Mouse (Mus musculus) kidney, adult 2 months (tissue): ENCODE data around the gene Derl2. TPM values are rescaled to one million over a fixed set of nuclear protein-coding genes. Genes with fewer than 3 reads are reported as not detected.

ENCODE experiments used
- DNase-seq: peaks from one replicate; pipeline ENCODE4 v3.0.0; 2021
- H3K27ac ChIP-seq: fragments of 200-500 bp; 2 replicates; pipeline ENCODE4 v1.5.1; 2012; ENCODE audit warnings: low read depth, low read length, control low read depth, inconsistent platforms; ENCODE audit not compliant: insufficient read depth
- H3K27me3 ChIP-seq: fragments of 200-500 bp; replicated peaks from 2 replicates; pipeline ENCODE4 v1.6.1; 2012; ENCODE audit warnings: mild to moderate bottlenecking, moderate library complexity, low read length, inconsistent platforms; ENCODE audit not compliant: control insufficient read depth, insufficient read depth
- H3K36me3 ChIP-seq: fragments of 200-500 bp; 2 replicates; pipeline ENCODE4 v1.6.1; 2012; ENCODE audit warnings: mild to moderate bottlenecking, moderate library complexity, low read length, inconsistent platforms; ENCODE audit not compliant: control insufficient read depth, insufficient read depth
- H3K4me1 ChIP-seq: fragments of 200-500 bp; 2 replicates; pipeline ENCODE4 v1.6.1; 2011; ENCODE audit warnings: low read length; ENCODE audit not compliant: control insufficient read depth, insufficient read depth
- H3K4me3 ChIP-seq: fragments of 200-500 bp; 2 replicates; pipeline ENCODE4 v1.5.1; 2011; ENCODE audit warnings: mild to moderate bottlenecking, low read depth, low read length, control low read depth; ENCODE audit not compliant: insufficient read depth
- CTCF ChIP-seq: fragments of 200-500 bp; conservative IDR thresholded peaks from 2 replicates; pipeline ENCODE4 v1.5.1; 2011; ENCODE audit warnings: low read depth, mild to moderate bottlenecking, control low read depth, low read length, moderate library complexity, mixed read lengths; ENCODE audit not compliant: insufficient read depth, insufficient read length
- POLR2A ChIP-seq: fragments of 200-500 bp; IDR thresholded peaks from one replicate; pipeline ENCODE4 v1.6.1; 2011; ENCODE audit warnings: low read depth, low read length, control low read depth
- WGBS: fragments of 180-500 bp; shearing (Covaris S2); methylation state at CpG from one replicate; pipeline ENCODE4 v1.1.7; 2018; 5-methylcytosine and 5-hydroxymethylcytosine counted together
- polyA plus RNA-seq: library from polyadenylated mRNA; depleted of rRNA; stranded (reverse); fragments of >200 nt; gene quantifications from 2 replicates; pipeline ENCODE4 v1.2.3, GENCODE M21; 2012

Derl2 gene
- polyA plus RNA-seq, 1 experiment, result 20.1 TPM

GRCm38 (mm10) chr11:70982030-70982429 lies 37.6 kb downstream of the Derl2 start:
- Histone ChIP-seq H3K36me3 (peaks cover 2% of the 10 kb centered on the region; the same call in 1 of the 2 replicates), H3K4me1 (peaks cover 3% of the 10 kb centered on the region; the same call in 1 of the 2 replicates), H3K4me3 (peak overlapping the region; percentile 98), H3K27me3 (no peaks in the 10 kb centered on the region), H3K27ac (no peak overlapping the region)
- no peak for DNase-seq
- TF ChIP-seq CTCF (no peak), POLR2A (no peak)
- 5% methylated on average over 12 of the region's 12 CpGs for WGBS

- no peak overlapping the region for H3K27ac ChIP-seq
- no peak for DNase-seq
- 90% methylated on average over 14 of the region's 14 CpGs for WGBS
- H3K4me3 ChIP-seq, result no peak overlapping the region
- TF ChIP-seq POLR2A (no peak), CTCF (no peak)
- no peaks in the 10 kb centered on the region for H3K27me3 ChIP-seq
- H3K36me3 ChIP-seq, result peaks cover 2% of the 10 kb centered on the region; the same call in 1 of the 2 replicates
- peaks cover 3% of the 10 kb centered on the region; the same call in 1 of the 2 replicates for H3K4me1 ChIP-seq
These were observed 38.7 kb downstream of the Derl2 start for GRCm38 (mm10) chr11:70980751-70981510.

GRCm38 (mm10) chr11:70980232-70980631 lies 39.4 kb downstream of the Derl2 start:
- TF ChIP-seq POLR2A (no peak), CTCF (no peak)
- H3K27ac ChIP-seq, result no peak overlapping the region

GRCm38 (mm10) chr11:70977293-70977692 lies 42.3 kb downstream of the Derl2 start:
- H3K27ac ChIP-seq, result no peak overlapping the region
- H3K4me3 ChIP-seq, result no peak overlapping the region
- H3K36me3 ChIP-seq, result peaks cover 2% of the 10 kb centered on the region; the same call in 1 of the 2 replicates
- H3K4me1 ChIP-seq, result no peaks in the 10 kb centered on the region; the same call in 1 of the 2 replicates
- 85% methylated on average over 6 of the region's 6 CpGs for WGBS
- DNase-seq, result no peak
- TF ChIP-seq POLR2A (no peak), CTCF (no peak)
- no peaks in the 10 kb centered on the region for H3K27me3 ChIP-seq

More at GRCm38 (mm10) chr11:70980232-70980631, 39.4 kb downstream of the Derl2 start:
- Histone ChIP-seq H3K4me3 (no peak overlapping the region), H3K27me3 (no peaks in the 10 kb centered on the region), H3K4me1 (peaks cover 3% of the 10 kb centered on the region; the same call in 1 of the 2 replicates), H3K36me3 (peaks cover 2% of the 10 kb centered on the region; the same call in 1 of the 2 replicates)
- no peak for DNase-seq
- WGBS, result 75% methylated on average over 6 of the region's 6 CpGs

GRCm38 (mm10) chr11:70975193-70975592 lies 44.4 kb downstream of the Derl2 start:
- Histone ChIP-seq H3K36me3 (peaks cover 2% of the 10 kb centered on the region; the same call in 1 of the 2 replicates), H3K4me3 (no peak overlapping the region), H3K27me3 (no peaks in the 10 kb centered on the region), H3K27ac (no peak overlapping the region), H3K4me1 (peaks cover 4% of the 10 kb centered on the region; the same call in 1 of the 2 replicates)
- WGBS, result 81% methylated on average over 2 of the region's 2 CpGs
- TF ChIP-seq POLR2A, result no peak
- TF ChIP-seq CTCF, result no peak
- DNase-seq, result no peak

GRCm38 (mm10) chr11:70973947-70974346 lies 45.7 kb downstream of the Derl2 start:
- no peak overlapping the region for H3K27ac ChIP-seq
- peaks cover 2% of the 10 kb centered on the region; the same call in 1 of the 2 replicates for H3K36me3 ChIP-seq
- H3K4me3 ChIP-seq, result no peak overlapping the region
- no peak for DNase-seq
- H3K27me3 ChIP-seq, result no peaks in the 10 kb centered on the region
- H3K4me1 ChIP-seq, result peaks cover 8% of the 10 kb centered on the region; the same call in 1 of the 2 replicates
- TF ChIP-seq CTCF (0 out of 2 replicates have a peak, but pooled peaks have one; percentile 22), POLR2A (no peak)
- WGBS, result 73% methylated on average over 4 of the region's 4 CpGs

- peak; percentile 61 for DNase-seq
- peaks cover 8% of the 10 kb centered on the region; the same call in 1 of the 2 replicates for H3K4me1 ChIP-seq
- H3K36me3 ChIP-seq, result no peaks in the 10 kb centered on the region; the same call in 1 of the 2 replicates
- WGBS, result 39% methylated on average over 1 of the region's 1 CpGs
- TF ChIP-seq POLR2A (no peak), CTCF (no peak)
- H3K27ac ChIP-seq, result peak overlapping the region; percentile 24; the same call in 1 of the 2 replicates
- H3K27me3 ChIP-seq, result no peaks in the 10 kb centered on the region
- H3K4me3 ChIP-seq, result no peak overlapping the region
These were observed 47.1 kb downstream of the Derl2 start for GRCm38 (mm10) chr11:70972586-70972985.
